Mouse (Mus musculus): Measurements from ENCODE around the gene Ces2f.
"Not testable (repeated sequence)": the region's sequence is repeated elsewhere in the genome, so short reads cannot be mapped to it uniquely, and the experiment has no call there.

DNA sequence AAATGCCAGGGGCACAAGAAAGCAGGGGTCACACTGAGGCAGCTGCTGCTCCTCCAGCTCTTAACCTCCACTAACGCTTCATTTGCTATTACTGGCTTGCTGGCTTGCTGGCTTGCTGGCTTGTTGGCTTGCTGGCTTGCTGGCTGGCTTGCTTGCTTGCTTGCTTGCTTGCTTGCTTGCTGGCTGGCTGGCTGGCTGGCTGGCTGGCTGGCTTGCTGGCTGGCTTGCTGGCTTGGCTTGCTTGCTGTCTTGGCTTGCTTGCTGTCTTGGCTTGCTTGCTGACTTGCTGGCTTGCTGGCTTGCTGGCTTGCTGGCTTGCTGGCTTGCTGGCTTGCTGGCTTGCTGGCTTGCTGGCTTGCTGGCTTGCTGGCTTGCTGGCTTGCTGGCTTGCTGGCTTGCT lies 38.1 kb upstream of the Ces2f start:
- TF ChIP-seq CTCF, POLR2A (IDR thresholded peaks at IDR 0.05; ENCODE audit: insufficient read depth, low read depth, low read length): not testable (repeated sequence)

Measured in olfactory bulb, adult 2 months (tissue).